Mouse (Mus musculus): ENCODE measurements around the gene Zfp160. TPM values are rescaled to one million over a fixed set of nuclear protein-coding genes. Genes with fewer than 3 reads are reported as not detected.
"Not testable (repeated sequence)": the region's sequence is repeated elsewhere in the genome, so short reads cannot be mapped to it uniquely, and the experiment has no call there.

The Zfp160 gene
- polyA plus RNA-seq, 1 experiment: 4.0 TPM

DNA sequence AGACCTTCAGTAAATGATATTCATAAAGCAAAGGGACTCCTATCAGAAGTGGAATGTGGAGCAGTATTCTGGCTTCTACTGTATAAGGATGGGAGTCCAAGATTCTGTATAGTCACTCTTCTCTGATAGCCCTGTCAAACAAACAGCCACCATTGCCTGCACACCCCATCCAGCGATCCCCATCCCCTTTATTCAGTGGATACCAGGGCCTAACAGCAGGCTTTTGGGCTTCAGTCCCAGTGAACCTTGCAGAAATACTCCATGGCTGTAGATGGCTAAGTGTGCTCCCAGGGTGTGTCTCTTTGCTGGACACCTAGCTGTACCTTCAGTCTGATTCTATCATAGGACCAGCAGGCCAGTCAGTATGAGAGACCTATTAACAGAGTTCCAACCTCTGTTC is 42.2 kb downstream of the Zfp160 start:
- no peak for TF ChIP-seq USF1 (IDR thresholded peaks at IDR 0.05; ENCODE audit: low read depth)
- no peak for TF ChIP-seq MYOD1 (IDR thresholded peaks at IDR 0.05; ENCODE audit: control insufficient read depth in 1 of 3, insufficient read length in 2 of 3, low read depth in 2 of 3)
- no peak for TF ChIP-seq TCF3 (IDR thresholded peaks at IDR 0.05; ENCODE audit: insufficient read length, low read depth)
- TF ChIP-seq MYOG (IDR thresholded peaks at IDR 0.05; ENCODE audit: control insufficient read depth in 1 of 3, insufficient read depth in 1 of 3, insufficient read length in 2 of 3, low read depth in 2 of 3): no peak
- no peak for TF ChIP-seq SRF (IDR thresholded peaks at IDR 0.05; ENCODE audit: control insufficient read depth, insufficient read length, low read depth)
- TF ChIP-seq POLR2AphosphoS2 (IDR thresholded peaks at IDR 0.05; ENCODE audit: insufficient read length, low read depth): no peak
- no peak for TF ChIP-seq MAX (IDR thresholded peaks at IDR 0.05; ENCODE audit: low read depth)
- no peak for TF ChIP-seq REST (IDR thresholded peaks at IDR 0.05; ENCODE audit: insufficient read depth, insufficient read length)
- TF ChIP-seq CEBPB (IDR thresholded peaks at IDR 0.05; ENCODE audit: insufficient read depth, poor library complexity, severe bottlenecking): no peak
- TF ChIP-seq TCF12 (IDR thresholded peaks at IDR 0.05; ENCODE audit: insufficient read depth, poor library complexity, severe bottlenecking): no peak
- TF ChIP-seq E2F4 (IDR thresholded peaks at IDR 0.05; ENCODE audit: insufficient read depth): no peak
- H3ac ChIP-seq (ENCODE audit: control insufficient read depth, insufficient read length): no peak overlapping the region
- H3K4me2 ChIP-seq (ENCODE audit: low read depth): no peak overlapping the region
- H3K4me3 ChIP-seq: no peak overlapping the region
- no peaks in the 10 kb centered on the region for H3K79me2 ChIP-seq (ENCODE audit: control insufficient read depth, insufficient read depth)
- H3K27me3 ChIP-seq (ENCODE audit: control insufficient read depth, insufficient read depth, insufficient read length): no peaks in the 10 kb centered on the region
- H3K36me3 ChIP-seq (ENCODE audit: control insufficient read depth, insufficient read depth): no peaks in the 10 kb centered on the region

DNA sequence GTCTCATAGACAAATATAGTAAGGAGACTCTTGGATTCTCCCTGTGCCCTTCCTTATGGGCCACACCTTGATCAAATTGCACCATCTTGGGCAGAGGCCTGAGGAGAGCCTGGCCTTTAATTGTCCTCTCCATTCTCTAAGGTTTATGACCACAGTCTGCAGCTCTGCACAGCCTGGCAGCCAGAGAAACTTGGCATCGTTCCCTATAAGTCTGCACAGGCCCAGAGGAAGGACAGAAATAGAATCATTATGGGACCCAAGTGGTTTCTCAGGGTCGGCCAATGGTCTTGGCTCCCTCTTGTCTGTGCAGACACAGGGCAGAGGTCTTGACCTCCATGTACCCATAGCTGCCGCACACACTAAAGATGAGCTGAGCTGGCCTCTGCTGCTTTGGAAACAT is 42.6 kb downstream of the Zfp160 start:
- H3K79me2 ChIP-seq (ENCODE audit: control insufficient read depth, insufficient read depth); H3K4me2 ChIP-seq (ENCODE audit: low read depth); H3ac ChIP-seq (ENCODE audit: control insufficient read depth, insufficient read length); H3K36me3 ChIP-seq (ENCODE audit: control insufficient read depth, insufficient read depth); H3K27me3 ChIP-seq (ENCODE audit: control insufficient read depth, insufficient read depth, insufficient read length); H3K4me3 ChIP-seq: not testable (repeated sequence)

DNA sequence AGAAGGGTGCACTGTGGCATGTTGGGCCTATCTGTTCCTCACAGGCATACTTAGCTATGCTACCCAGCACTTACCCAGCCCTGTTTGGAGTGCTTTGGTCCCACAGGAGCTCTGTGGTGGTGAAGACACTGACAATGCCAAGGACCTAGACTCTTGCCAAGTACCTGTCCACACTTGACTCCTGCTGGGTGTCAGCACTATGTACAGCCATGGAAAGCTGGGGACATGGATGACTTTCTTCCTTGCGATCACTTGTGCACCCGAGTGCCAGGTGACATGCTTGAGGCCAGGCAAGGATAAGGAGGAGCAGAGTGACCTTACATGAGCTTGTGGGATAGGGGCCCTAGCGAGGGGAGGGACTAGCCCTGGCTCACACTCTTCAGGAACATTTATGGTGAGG is 43.2 kb downstream of the Zfp160 start:
- H3K27me3 ChIP-seq (ENCODE audit: control insufficient read depth, insufficient read depth, insufficient read length); H3K79me2 ChIP-seq (ENCODE audit: control insufficient read depth, insufficient read depth); H3ac ChIP-seq (ENCODE audit: control insufficient read depth, insufficient read length); H3K36me3 ChIP-seq (ENCODE audit: control insufficient read depth, insufficient read depth); H3K4me2 ChIP-seq (ENCODE audit: low read depth); H3K4me3 ChIP-seq: not testable (repeated sequence)

- H3K27me3 ChIP-seq (ENCODE audit: control insufficient read depth, insufficient read depth, insufficient read length): no peaks in the 10 kb centered on the region
- H3ac ChIP-seq (ENCODE audit: control insufficient read depth, insufficient read length): no peak overlapping the region
- no peak overlapping the region for H3K4me3 ChIP-seq
- H3K36me3 ChIP-seq (ENCODE audit: control insufficient read depth, insufficient read depth): no peaks in the 10 kb centered on the region
- H3K79me2 ChIP-seq (ENCODE audit: control insufficient read depth, insufficient read depth): no peaks in the 10 kb centered on the region
- H3K4me2 ChIP-seq (ENCODE audit: low read depth): no peak overlapping the region
- no peak for TF ChIP-seq TCF12 (IDR thresholded peaks at IDR 0.05; ENCODE audit: insufficient read depth, poor library complexity, severe bottlenecking)
- TF ChIP-seq POLR2AphosphoS2 (IDR thresholded peaks at IDR 0.05; ENCODE audit: insufficient read length, low read depth): no peak
- no peak for TF ChIP-seq MAX (IDR thresholded peaks at IDR 0.05; ENCODE audit: low read depth)
- no peak for TF ChIP-seq REST (IDR thresholded peaks at IDR 0.05; ENCODE audit: insufficient read depth, insufficient read length)
- TF ChIP-seq MYOD1 (IDR thresholded peaks at IDR 0.05; ENCODE audit: control insufficient read depth in 1 of 3, insufficient read length in 2 of 3, low read depth in 2 of 3): no peak
Observed at GRCm38 (mm10) chr17:21053267-21053666, 44.6 kb downstream of the Zfp160 start.

- not testable (repeated sequence) for H3K79me2 ChIP-seq (ENCODE audit: control insufficient read depth, insufficient read depth); H3K4me3 ChIP-seq; H3K36me3 ChIP-seq (ENCODE audit: control insufficient read depth, insufficient read depth); H3K4me2 ChIP-seq (ENCODE audit: low read depth); H3ac ChIP-seq (ENCODE audit: control insufficient read depth, insufficient read length); H3K27me3 ChIP-seq (ENCODE audit: control insufficient read depth, insufficient read depth, insufficient read length)
Observed at GRCm38 (mm10) chr17:21055111-21055510, 46.4 kb downstream of the Zfp160 start.

- no peak overlapping the region for H3K4me3 ChIP-seq
- no peak for TF ChIP-seq TCF3 (IDR thresholded peaks at IDR 0.05; ENCODE audit: insufficient read length, low read depth)
- TF ChIP-seq SRF (IDR thresholded peaks at IDR 0.05; ENCODE audit: control insufficient read depth, insufficient read length, low read depth): no peak
- TF ChIP-seq MYOD1 (IDR thresholded peaks at IDR 0.05; ENCODE audit: control insufficient read depth in 1 of 3, insufficient read length in 2 of 3, low read depth in 2 of 3): no peak
- TF ChIP-seq POLR2AphosphoS2 (IDR thresholded peaks at IDR 0.05; ENCODE audit: insufficient read length, low read depth): no peak
- TF ChIP-seq MYOG (IDR thresholded peaks at IDR 0.05; ENCODE audit: control insufficient read depth in 1 of 3, insufficient read depth in 1 of 3, insufficient read length in 2 of 3, low read depth in 2 of 3): no peak
- no peak for TF ChIP-seq MAX (IDR thresholded peaks at IDR 0.05; ENCODE audit: low read depth)
- TF ChIP-seq REST (IDR thresholded peaks at IDR 0.05; ENCODE audit: insufficient read depth, insufficient read length): no peak
- TF ChIP-seq CEBPB (IDR thresholded peaks at IDR 0.05; ENCODE audit: insufficient read depth, poor library complexity, severe bottlenecking): no peak
- TF ChIP-seq E2F4 (IDR thresholded peaks at IDR 0.05; ENCODE audit: insufficient read depth): no peak
- no peak for TF ChIP-seq TCF12 (IDR thresholded peaks at IDR 0.05; ENCODE audit: insufficient read depth, poor library complexity, severe bottlenecking)
- TF ChIP-seq POLR2A (IDR thresholded peaks at IDR 0.05; ENCODE audit: insufficient read length, low read depth): no peak
- no peak for TF ChIP-seq USF1 (IDR thresholded peaks at IDR 0.05; ENCODE audit: low read depth)
- no peak overlapping the region for H3K4me2 ChIP-seq (ENCODE audit: low read depth)
- H3ac ChIP-seq (ENCODE audit: control insufficient read depth, insufficient read length): no peak overlapping the region
- no peaks in the 10 kb centered on the region for H3K27me3 ChIP-seq (ENCODE audit: control insufficient read depth, insufficient read depth, insufficient read length)
- no peaks in the 10 kb centered on the region for H3K79me2 ChIP-seq (ENCODE audit: control insufficient read depth, insufficient read depth)
- H3K36me3 ChIP-seq (ENCODE audit: control insufficient read depth, insufficient read depth): no peaks in the 10 kb centered on the region
Observed at GRCm38 (mm10) chr17:21065501-21065900, 56.8 kb downstream of the Zfp160 start.
